In genomic region chr8:107417001-107417400, GRCm38 (mm10) we compare ENCODE assay signal across 27 mouse cellular contexts.
"Had no signal": no experiment of that assay in that cellular context is flagged by ENCODE, and none has a peak within 500 bp of the region (broad histone marks: within the 10 kb centered on the region; RNA-seq: fewer than 3 reads in every experiment).

No protein-coding gene starts in this region.

- H3K27me3 ChIP-seq: heart, embryonic 13.5 days; heart, embryonic 15.5 days; hindbrain, embryonic 12.5 days; intestine, embryonic 15.5 days; limb, embryonic 12.5 days; liver, embryonic 13.5 days; liver, embryonic 15.5 days had no signal

- H3K4me2 ChIP-seq: heart, embryonic 11.5 days; heart, embryonic 13.5 days; heart, embryonic 15.5 days; hindbrain, embryonic 12.5 days; hindbrain, embryonic 14.5 days; intestine, embryonic 15.5 days; limb, embryonic 12.5 days; liver, embryonic 11.5 days; liver, embryonic 13.5 days; liver, embryonic 15.5 days had no signal

- H3K9ac ChIP-seq: heart, embryonic 13.5 days; heart, embryonic 15.5 days; hindbrain, embryonic 12.5 days; hindbrain, embryonic 14.5 days; intestine, embryonic 15.5 days; limb, embryonic 12.5 days; liver, embryonic 13.5 days; liver, embryonic 15.5 days; liver, postnatal 0 days had no signal

- ATAC-seq: hindbrain, embryonic 16.5 days; inflammation-experienced regulatory T-cells, adult 6 months; intestine, embryonic 15.5 days; intestine, postnatal 0 days; liver, postnatal 0 days had no signal

- H3K4me1 ChIP-seq: heart, embryonic 13.5 days; heart, embryonic 15.5 days; hindbrain, embryonic 12.5 days; intestine, embryonic 15.5 days; limb, embryonic 10.5 days; limb, embryonic 12.5 days had no signal

- DNase-seq: gastrocnemius, postnatal 14 days; gastrocnemius, postnatal 36 days; heart, adult 11 months; heart, adult 2 months; heart, postnatal 14 days; heart, postnatal 4 days; kidney, postnatal 25 days; kidney, postnatal 4 days; liver; liver, embryonic 13.5 days; liver, postnatal 0 days had no signal

- H3K4me3 ChIP-seq: heart, adult 2 months; heart, embryonic 13.5 days; heart, embryonic 15.5 days; hindbrain, embryonic 10.5 days; hindbrain, embryonic 12.5 days; intestine, embryonic 15.5 days; layer of hippocampus, adult 2 months; left cerebral cortex, adult 2 months; limb, embryonic 10.5 days; limb, embryonic 12.5 days; liver, embryonic 13.5 days; liver, embryonic 15.5 days had no signal

- H3K27ac ChIP-seq: heart, adult 2 months; heart, embryonic 13.5 days; heart, embryonic 15.5 days; hindbrain, embryonic 10.5 days; hindbrain, embryonic 12.5 days; hindbrain, embryonic 14.5 days; intestine, embryonic 15.5 days; layer of hippocampus, adult 2 months; left cerebral cortex, adult 2 months; limb, embryonic 10.5 days; limb, embryonic 12.5 days; liver, embryonic 13.5 days; liver, embryonic 15.5 days had no signal

- H3K9me3 ChIP-seq: heart, embryonic 13.5 days; heart, embryonic 15.5 days; hindbrain, embryonic 10.5 days; hindbrain, embryonic 12.5 days; intestine, embryonic 15.5 days; limb, embryonic 10.5 days; limb, embryonic 12.5 days; liver, embryonic 13.5 days; liver, embryonic 15.5 days had no signal
